Mouse (Mus musculus): Measurements from ENCODE around the gene Rtf2. TPM values are rescaled to one million over a fixed set of nuclear protein-coding genes. Genes with fewer than 3 reads are reported as not detected.

The Rtf2 gene
- polyA plus RNA-seq, 1 experiment, result 56.1 TPM

DNA sequence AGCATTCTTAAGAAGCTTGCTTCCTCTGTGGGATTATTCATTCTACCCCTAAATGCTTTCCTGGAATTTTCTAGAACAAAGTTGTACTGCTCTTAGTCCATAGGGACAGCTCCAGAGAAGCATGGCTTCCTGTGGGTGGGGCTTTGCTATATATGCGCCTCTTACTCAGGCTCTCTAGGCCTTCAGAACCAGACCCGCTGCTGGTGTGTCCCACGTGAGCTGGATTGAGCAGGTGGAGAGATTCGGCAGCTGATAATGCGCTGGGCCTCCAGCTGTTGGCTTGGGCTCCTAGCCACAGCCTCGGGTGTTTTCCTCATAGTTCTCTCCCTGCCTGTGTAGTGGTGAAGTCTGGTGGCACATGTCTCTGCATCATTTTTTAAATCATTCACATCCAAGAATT lies 10.3 kb downstream of the Rtf2 start:
- Histone ChIP-seq H3ac (ENCODE audit: control insufficient read depth, insufficient read length, low read depth) (no peak overlapping the region), H3K79me2 (ENCODE audit: control insufficient read depth, insufficient read depth) (no peaks in the 10 kb centered on the region), H3K36me3 (ENCODE audit: control insufficient read depth, insufficient read depth) (peaks cover 59% of the 10 kb centered on the region), H3K27me3 (ENCODE audit: control insufficient read depth, insufficient read depth, insufficient read length) (no peaks in the 10 kb centered on the region), H3K79me3 (ENCODE audit: low read depth) (no peaks in the 10 kb centered on the region), H3K4me3 (ENCODE audit: insufficient read depth, poor library complexity, severe bottlenecking) (no peak overlapping the region)
- no peak for TF ChIP-seq USF1 (IDR thresholded peaks at IDR 0.05; ENCODE audit: low read depth)
- no peak for TF ChIP-seq MYOD1 (IDR thresholded peaks at IDR 0.05; ENCODE audit: control insufficient read depth, insufficient read length, low read depth)
- TF ChIP-seq MAX (IDR thresholded peaks at IDR 0.05), result no peak
- TF ChIP-seq CEBPB (IDR thresholded peaks at IDR 0.05; ENCODE audit: low read depth), result no peak
- no peak for TF ChIP-seq MYOG (IDR thresholded peaks at IDR 0.05; ENCODE audit: control insufficient read depth, extremely low read depth, insufficient read length)
- no peak for TF ChIP-seq CTCF (IDR thresholded peaks at IDR 0.05; ENCODE audit: control insufficient read depth, insufficient read depth, insufficient read length)
- no peak for TF ChIP-seq FOSL1 (IDR thresholded peaks at IDR 0.05; ENCODE audit: insufficient read depth, low read length, poor library complexity, severe bottlenecking)

DNA sequence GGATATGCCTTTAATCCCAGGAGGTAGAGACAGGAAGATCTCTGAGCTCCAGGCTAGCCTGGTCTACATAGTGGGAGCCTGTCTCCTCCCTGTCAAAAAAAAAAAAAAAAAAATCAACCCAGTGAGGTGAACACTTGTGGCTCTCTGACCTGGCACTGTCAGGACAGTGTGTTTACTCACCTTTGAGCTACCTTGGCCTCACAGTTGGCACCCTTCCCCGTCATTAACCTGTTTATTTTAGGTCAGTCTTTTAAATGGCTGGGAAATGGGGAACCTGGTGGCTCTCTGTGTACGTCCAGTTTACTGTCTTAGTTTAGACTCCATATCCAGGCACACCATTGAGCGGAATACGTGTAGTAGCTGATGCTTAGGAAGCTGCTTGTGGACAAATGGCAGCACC lies 11.7 kb downstream of the Rtf2 start:
- peaks cover 48% of the 10 kb centered on the region for H3K36me3 ChIP-seq (ENCODE audit: control insufficient read depth, insufficient read depth)
- H3K27me3 ChIP-seq (ENCODE audit: control insufficient read depth, insufficient read depth, insufficient read length), result no peaks in the 10 kb centered on the region
- H3ac ChIP-seq (ENCODE audit: control insufficient read depth, insufficient read length, low read depth), result no peak overlapping the region
- H3K79me3 ChIP-seq (ENCODE audit: low read depth), result no peaks in the 10 kb centered on the region
- no peaks in the 10 kb centered on the region for H3K79me2 ChIP-seq (ENCODE audit: control insufficient read depth, insufficient read depth)
- H3K4me3 ChIP-seq (ENCODE audit: insufficient read depth, poor library complexity, severe bottlenecking), result no peak overlapping the region
- TF ChIP-seq MAX (IDR thresholded peaks at IDR 0.05) (no peak), MYOD1 (IDR thresholded peaks at IDR 0.05; ENCODE audit: control insufficient read depth, insufficient read length, low read depth) (no peak), FOSL1 (IDR thresholded peaks at IDR 0.05; ENCODE audit: insufficient read depth, low read length, poor library complexity, severe bottlenecking) (no peak), CEBPB (IDR thresholded peaks at IDR 0.05; ENCODE audit: low read depth) (no peak)

DNA sequence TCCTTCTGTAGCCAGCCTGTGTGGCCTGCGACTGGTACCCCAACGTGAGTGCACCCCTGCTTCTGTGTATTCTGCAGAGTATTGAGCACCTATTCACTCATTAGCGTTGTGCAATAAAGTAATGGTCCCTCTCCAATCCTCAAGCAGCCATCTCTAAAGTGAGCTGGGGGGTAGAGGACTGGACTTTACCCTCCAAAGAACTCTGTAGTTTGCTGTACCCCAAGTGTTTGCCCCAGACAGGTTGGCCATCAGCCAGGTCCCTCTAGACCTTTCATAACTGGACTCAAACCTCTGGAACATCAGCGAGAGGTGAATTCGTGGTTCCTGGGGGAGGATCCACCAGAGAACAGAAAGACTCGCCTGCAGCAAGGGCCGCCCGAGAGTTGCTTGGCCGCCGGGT lies 12.1 kb downstream of the Rtf2 start:
- no peak for TF ChIP-seq CEBPB (IDR thresholded peaks at IDR 0.05; ENCODE audit: low read depth)
- no peak for TF ChIP-seq FOSL1 (IDR thresholded peaks at IDR 0.05; ENCODE audit: insufficient read depth, low read length, poor library complexity, severe bottlenecking)
- TF ChIP-seq CTCF (IDR thresholded peaks at IDR 0.05; ENCODE audit: control insufficient read depth, insufficient read depth, insufficient read length), result no peak
- TF ChIP-seq MYOD1 (IDR thresholded peaks at IDR 0.05; ENCODE audit: control insufficient read depth, insufficient read length, low read depth), result no peak
- Histone ChIP-seq H3K79me3 (ENCODE audit: low read depth) (no peaks in the 10 kb centered on the region), H3ac (ENCODE audit: control insufficient read depth, insufficient read length, low read depth) (no peak overlapping the region), H3K4me3 (ENCODE audit: insufficient read depth, poor library complexity, severe bottlenecking) (no peak overlapping the region), H3K79me2 (ENCODE audit: control insufficient read depth, insufficient read depth) (no peaks in the 10 kb centered on the region), H3K27me3 (ENCODE audit: control insufficient read depth, insufficient read depth, insufficient read length) (no peaks in the 10 kb centered on the region), H3K36me3 (ENCODE audit: control insufficient read depth, insufficient read depth) (peaks cover 48% of the 10 kb centered on the region)

DNA sequence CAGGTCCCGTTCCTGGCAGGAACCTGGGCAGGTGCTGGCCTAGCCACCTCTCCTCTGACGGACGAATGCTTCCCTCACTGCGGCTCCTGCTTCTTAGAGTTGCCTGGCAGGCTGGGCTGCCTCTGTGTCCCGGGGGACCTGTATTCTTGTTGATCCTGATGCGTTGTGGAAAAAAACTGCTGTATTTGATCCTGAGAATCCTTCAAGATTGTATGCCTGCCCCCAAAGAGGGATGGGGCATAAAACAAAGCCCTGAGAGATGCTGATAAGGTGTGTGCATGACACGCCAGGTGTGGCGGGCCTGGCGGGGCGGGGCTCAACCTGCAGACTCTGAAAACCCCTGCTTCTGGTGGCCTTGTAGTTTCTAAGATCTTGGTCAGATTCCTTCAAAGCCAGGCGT lies 18.1 kb downstream of the Rtf2 start, which contains the start of gene Gcnt7:
Gene Gcnt7 (minus strand): TSS at position 101 of the 400 bp plus-strand sequence.
- Histone ChIP-seq H3ac (ENCODE audit: control insufficient read depth, insufficient read length, low read depth) (no peak within 1 kb of the TSS), H3K79me2 (ENCODE audit: control insufficient read depth, insufficient read depth) (no peaks in the 10 kb centered on the region), H3K36me3 (ENCODE audit: control insufficient read depth, insufficient read depth) (peaks cover 12% of the 10 kb centered on the region), H3K27me3 (ENCODE audit: control insufficient read depth, insufficient read depth, insufficient read length) (no peaks in the 10 kb centered on the region), H3K4me3 (ENCODE audit: insufficient read depth, poor library complexity, severe bottlenecking) (no peak within 1 kb of the TSS), H3K79me3 (ENCODE audit: low read depth) (no peaks in the 10 kb centered on the region)
- TF ChIP-seq CTCF (IDR thresholded peaks at IDR 0.05; ENCODE audit: control insufficient read depth, insufficient read depth, insufficient read length) (no peak), USF1 (IDR thresholded peaks at IDR 0.05; ENCODE audit: low read depth) (no peak), CEBPB (IDR thresholded peaks at IDR 0.05; ENCODE audit: low read depth) (no peak), MAX (IDR thresholded peaks at IDR 0.05) (no peak), MYOG (IDR thresholded peaks at IDR 0.05; ENCODE audit: control insufficient read depth, extremely low read depth, insufficient read length) (no peak)

DNA sequence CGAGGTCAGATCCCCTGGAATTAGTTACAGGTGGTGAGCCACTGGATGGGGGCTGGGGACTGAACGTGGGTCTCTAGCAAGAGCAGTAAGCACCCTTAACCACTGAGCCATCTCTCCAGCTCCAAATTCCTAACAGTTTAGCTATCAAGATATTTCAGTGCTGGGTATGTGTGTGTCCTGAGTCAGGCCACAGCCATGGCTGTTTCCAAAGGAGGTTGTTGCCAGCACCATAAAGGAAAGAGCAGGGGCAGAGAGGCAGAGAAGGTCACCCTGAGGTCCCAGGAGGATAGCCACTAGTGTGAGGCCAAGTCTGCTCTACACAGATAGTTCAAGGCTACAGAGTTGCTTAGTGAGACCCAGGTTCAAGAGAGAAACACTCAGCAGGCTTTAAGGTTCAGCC lies 20.3 kb downstream of the Rtf2 start:
- H3K36me3 ChIP-seq (ENCODE audit: control insufficient read depth, insufficient read depth), result peaks cover 27% of the 10 kb centered on the region
- H3K4me3 ChIP-seq (ENCODE audit: insufficient read depth, poor library complexity, severe bottlenecking), result no peak overlapping the region

DNA sequence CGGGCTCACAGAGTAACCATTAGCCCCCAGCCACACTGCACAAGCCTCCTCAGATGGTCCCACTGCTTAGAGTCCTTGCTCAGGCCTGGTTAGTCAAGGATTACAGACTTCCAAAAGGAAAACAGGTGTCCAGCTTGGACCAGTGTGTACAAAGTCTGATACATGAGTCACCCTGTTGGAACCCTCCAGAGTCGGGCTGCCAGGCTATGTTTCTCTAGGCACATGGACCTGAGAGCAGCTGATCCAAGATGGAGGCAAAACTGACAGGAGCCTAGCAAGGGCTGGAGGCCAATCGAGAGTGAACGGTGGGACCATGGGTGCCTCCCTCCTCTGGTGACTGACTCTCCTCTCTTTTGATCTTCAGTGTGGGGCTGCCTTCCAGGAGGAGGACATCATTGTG lies 22.5 kb downstream of the Rtf2 start:
- Histone ChIP-seq H3ac (ENCODE audit: control insufficient read depth, insufficient read length, low read depth) (no peak overlapping the region), H3K79me2 (ENCODE audit: control insufficient read depth, insufficient read depth) (no peaks in the 10 kb centered on the region), H3K79me3 (ENCODE audit: low read depth) (no peaks in the 10 kb centered on the region), H3K4me3 (ENCODE audit: insufficient read depth, poor library complexity, severe bottlenecking) (no peak overlapping the region), H3K36me3 (ENCODE audit: control insufficient read depth, insufficient read depth) (peaks cover 29% of the 10 kb centered on the region), H3K27me3 (ENCODE audit: control insufficient read depth, insufficient read depth, insufficient read length) (no peaks in the 10 kb centered on the region)
- TF ChIP-seq CEBPB (IDR thresholded peaks at IDR 0.05; ENCODE audit: low read depth) (no peak), MAX (IDR thresholded peaks at IDR 0.05) (no peak), MYOG (IDR thresholded peaks at IDR 0.05; ENCODE audit: control insufficient read depth, extremely low read depth, insufficient read length) (no peak), CTCF (IDR thresholded peaks at IDR 0.05; ENCODE audit: control insufficient read depth, insufficient read depth, insufficient read length) (no peak), FOSL1 (IDR thresholded peaks at IDR 0.05; ENCODE audit: insufficient read depth, low read length, poor library complexity, severe bottlenecking) (no peak), MYOD1 (IDR thresholded peaks at IDR 0.05; ENCODE audit: control insufficient read depth, insufficient read length, low read depth) (no peak), USF1 (IDR thresholded peaks at IDR 0.05; ENCODE audit: low read depth) (no peak)

More for the DNA sequence above, 20.3 kb downstream of the Rtf2 start:
- no peak for TF ChIP-seq MYOD1 (IDR thresholded peaks at IDR 0.05; ENCODE audit: control insufficient read depth, insufficient read length, low read depth)
- no peak overlapping the region for H3ac ChIP-seq (ENCODE audit: control insufficient read depth, insufficient read length, low read depth)
- no peaks in the 10 kb centered on the region for H3K79me3 ChIP-seq (ENCODE audit: low read depth)
- no peaks in the 10 kb centered on the region for H3K79me2 ChIP-seq (ENCODE audit: control insufficient read depth, insufficient read depth)
- H3K27me3 ChIP-seq (ENCODE audit: control insufficient read depth, insufficient read depth, insufficient read length), result no peaks in the 10 kb centered on the region
